Mouse (Mus musculus) forebrain, embryonic 14.5 days (tissue): Measurements from ENCODE around the gene Myof. TPM values are rescaled to one million over a fixed set of nuclear protein-coding genes. Genes with fewer than 3 reads are reported as not detected.

Experiments
- ATAC-seq: fragments of 200-750 bp; cut with Nextera tagmentation; 2 replicates; pipeline ENCODE4 v1.8.0; 2017; ENCODE audit warnings: mild to moderate bottlenecking, moderate library complexity
- DNase-seq: peaks from one replicate; pipeline ENCODE4 v3.0.0-alpha.2; 2015; ENCODE audit warnings: low spot score
- H3K27ac ChIP-seq: fragments of 300-500 bp; sonication (generic); 2 replicates; pipeline ENCODE4 v1.5.1; 2014; ENCODE audit warnings: low read depth, mild to moderate bottlenecking, control low read depth, low read length, moderate library complexity
- H3K27me3 ChIP-seq: fragments of 300-500 bp; sonication (generic); replicated peaks from 2 replicates; pipeline ENCODE4 v1.6.1; 2014; ENCODE audit warnings: low read length, control low read depth, mixed read lengths; ENCODE audit not compliant: control insufficient read depth, insufficient read depth
- H3K36me3 ChIP-seq: fragments of 300-500 bp; sonication (generic); 2 replicates; pipeline ENCODE4 v1.6.1; 2014; ENCODE audit warnings: low read length, control low read depth; ENCODE audit not compliant: control insufficient read depth, insufficient read depth
- H3K4me1 ChIP-seq: fragments of 300-500 bp; sonication (generic); 2 replicates; pipeline ENCODE4 v1.6.1; 2014; ENCODE audit warnings: antibody characterized with exemption, low read length, control low read depth; ENCODE audit not compliant: control insufficient read depth, insufficient read depth
- H3K4me2 ChIP-seq: fragments of 300-500 bp; sonication (generic); 2 replicates; pipeline ENCODE4 v1.6.1; 2014; ENCODE audit warnings: mild to moderate bottlenecking, control low read depth, low read length
- H3K4me3 ChIP-seq: fragments of 300-500 bp; sonication (generic); 2 replicates; pipeline ENCODE4 v1.5.1; 2014; ENCODE audit warnings: low read depth, low read length, control low read depth
- H3K9ac ChIP-seq: fragments of 300-500 bp; sonication (generic); 2 replicates; pipeline ENCODE4 v1.6.1; 2014; ENCODE audit warnings: mild to moderate bottlenecking, low read length, control low read depth, moderate library complexity
- H3K9me3 ChIP-seq: fragments of 300-500 bp; sonication (generic); replicated peaks from 2 replicates; pipeline ENCODE4 v1.6.1; 2016; ENCODE audit warnings: low read length, control low read depth, mixed read lengths; ENCODE audit not compliant: control insufficient read depth
- WGBS: fragments of 180-500 bp; shearing (Covaris S2); extraction: QIAGEN DNeasy Blood & Tissue Kit; methylation state at CpG from one replicate; pipeline ENCODE4 v1.1.7; 2014; 5-methylcytosine and 5-hydroxymethylcytosine counted together
- polyA plus RNA-seq: library from polyadenylated mRNA; unstranded; fragments of >200 nt; fragmentation: Nextera tagmentation; extraction: Ambion mirVana; gene quantifications from 2 replicates; pipeline ENCODE4 v1.2.1, GENCODE M21; 2014

Gene Myof
- polyA plus RNA-seq, 1 experiment from 2014 or later: 1.4 TPM

DNA sequence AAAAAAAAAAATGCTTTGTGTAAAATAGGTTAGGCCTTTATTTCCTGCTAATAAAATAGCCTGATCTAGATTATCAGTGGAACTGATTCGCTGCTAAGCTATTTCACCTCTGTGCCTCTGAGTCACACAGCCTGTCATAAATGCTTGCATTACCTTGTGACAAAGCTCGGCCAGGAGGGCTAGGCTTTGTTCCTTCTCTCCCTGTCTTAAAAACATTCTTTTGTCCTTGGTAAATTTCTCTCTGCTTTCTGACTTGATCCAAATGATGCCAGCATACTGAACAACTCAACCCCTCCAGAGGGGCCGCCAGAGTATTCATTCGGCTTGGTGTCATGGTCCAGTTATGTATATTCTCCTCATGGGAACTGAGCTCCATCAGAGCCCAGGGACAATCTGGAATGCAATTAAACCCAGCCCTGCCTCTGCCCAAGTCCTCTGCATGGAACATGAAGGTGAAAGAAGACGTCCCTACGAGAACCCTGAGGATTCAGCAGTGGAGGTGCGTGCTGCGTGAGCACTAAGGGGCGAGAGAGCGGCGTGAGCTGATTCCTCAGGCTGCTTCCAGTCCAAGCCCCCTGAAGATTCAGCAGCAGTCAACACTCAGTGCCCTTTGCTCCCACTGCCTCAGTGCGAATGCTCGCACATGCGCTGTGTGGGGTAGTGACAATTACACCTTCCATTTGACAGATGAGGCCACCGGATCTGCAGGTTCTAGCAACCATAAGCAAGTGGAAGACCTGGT, 10.2 kb downstream of the Myof start:
- Histone ChIP-seq H3K4me2 (no peak overlapping the region), H3K27ac (no peak overlapping the region), H3K27me3 (no peaks in the 10 kb centered on the region), H3K36me3 (no peaks in the 10 kb centered on the region), H3K9me3 (no peaks in the 10 kb centered on the region), H3K4me1 (no peaks in the 10 kb centered on the region), H3K9ac (no peak overlapping the region), H3K4me3 (no peak overlapping the region)
- ATAC-seq (no peak), DNase-seq (no peak)
- WGBS: 84% methylated on average over 15 of the region's 15 CpGs

DNA sequence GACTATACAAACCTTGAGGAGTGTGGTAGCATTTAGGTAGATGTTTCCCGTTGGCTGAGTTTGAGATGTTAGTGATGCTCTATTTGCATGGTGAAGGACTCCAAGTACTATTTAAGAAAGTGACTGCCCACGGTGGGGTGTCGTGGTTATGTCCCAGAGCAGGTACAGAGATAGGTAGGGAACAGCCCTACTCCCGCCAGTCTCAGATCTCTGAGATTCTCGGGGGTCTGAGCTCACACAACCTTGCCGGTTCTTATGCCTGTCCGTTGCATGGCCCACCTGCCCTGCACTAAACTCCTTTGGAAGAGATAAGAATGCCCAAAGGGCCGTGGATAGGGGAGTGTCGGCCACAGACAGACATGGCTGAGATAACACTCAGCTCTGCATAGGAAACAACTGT, 12.2 kb downstream of the Myof start:
- WGBS: 74% methylated on average over 9 of the region's 9 CpGs

DNA sequence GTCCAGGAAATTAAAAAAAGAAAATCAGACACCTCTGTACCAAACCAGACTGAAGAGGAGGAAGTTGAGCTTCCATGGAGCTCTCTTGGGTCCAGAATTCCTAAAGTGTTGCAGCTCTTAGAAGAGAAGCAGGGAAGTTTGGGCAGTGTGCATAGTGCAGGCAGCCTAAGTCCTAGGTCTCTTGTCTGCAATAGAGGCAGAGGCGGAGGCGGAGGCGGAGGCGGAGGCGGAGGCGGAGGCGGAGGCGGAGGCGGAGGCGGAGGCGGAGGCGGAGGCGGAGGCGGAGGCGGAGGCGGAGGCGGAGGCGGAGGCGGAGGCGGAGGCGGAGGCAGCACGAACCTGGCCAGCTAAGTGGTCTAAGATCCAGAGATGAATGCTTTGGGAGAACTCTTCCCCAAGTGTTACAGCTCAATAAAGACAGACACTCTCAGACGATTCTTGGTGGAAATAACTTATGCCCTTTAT, 12.7 kb downstream of the Myof start:
- peak; percentile 77; the same call in 1 of the 2 replicates for ATAC-seq
- 3% methylated on average over 10 of the region's 23 CpGs for WGBS
- peak; percentile 41 for DNase-seq

More for the DNA sequence above, 12.2 kb downstream of the Myof start:
- no peak overlapping the region for H3K27ac ChIP-seq
- H3K4me3 ChIP-seq: no peak overlapping the region
- no peaks in the 10 kb centered on the region for H3K4me1 ChIP-seq
- H3K36me3 ChIP-seq: no peaks in the 10 kb centered on the region
- no peaks in the 10 kb centered on the region for H3K9me3 ChIP-seq
- H3K4me2 ChIP-seq: no peak overlapping the region
- ATAC-seq (0 out of 2 replicates have a peak, but pooled peaks have one; percentile 7), DNase-seq (no peak)
- no peak overlapping the region for H3K9ac ChIP-seq
- H3K27me3 ChIP-seq: no peaks in the 10 kb centered on the region

DNA sequence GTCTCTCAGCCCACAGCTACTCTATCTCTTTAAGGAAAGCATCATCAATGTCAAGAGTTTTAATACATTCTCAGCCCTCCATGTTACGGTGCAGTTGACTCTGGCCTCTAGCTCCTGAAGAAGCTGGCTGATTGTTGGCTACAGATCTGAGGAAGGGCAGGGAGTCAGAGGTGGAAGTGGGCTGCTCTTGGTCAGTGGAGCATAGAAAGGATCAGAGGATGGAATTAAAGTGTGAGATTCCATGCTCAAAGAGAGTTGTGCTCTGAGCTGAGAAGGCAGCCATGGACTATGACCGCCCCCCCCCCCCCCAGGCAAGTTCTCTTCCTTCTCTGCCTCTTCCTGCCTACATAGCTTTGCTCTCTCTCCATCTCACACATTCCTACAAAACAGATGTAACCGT, 13.5 kb downstream of the Myof start:
- H3K4me2 ChIP-seq: no peak overlapping the region
- H3K4me3 ChIP-seq: no peak overlapping the region
- 76% methylated on average over 3 of the region's 3 CpGs for WGBS
- no peaks in the 10 kb centered on the region for H3K4me1 ChIP-seq
- H3K9me3 ChIP-seq: no peaks in the 10 kb centered on the region
- no peaks in the 10 kb centered on the region for H3K36me3 ChIP-seq
- no peak for DNase-seq
- H3K9ac ChIP-seq: no peak overlapping the region
- no peak for ATAC-seq
- no peaks in the 10 kb centered on the region for H3K27me3 ChIP-seq
- no peak overlapping the region for H3K27ac ChIP-seq

More for the DNA sequence above, 12.7 kb downstream of the Myof start:
- H3K4me3 ChIP-seq: no peak overlapping the region
- H3K27ac ChIP-seq: no peak overlapping the region
- no peak overlapping the region for H3K9ac ChIP-seq
- H3K36me3 ChIP-seq: no peaks in the 10 kb centered on the region
- H3K4me2 ChIP-seq: no peak overlapping the region
- H3K27me3 ChIP-seq: no peaks in the 10 kb centered on the region
- H3K4me1 ChIP-seq: no peaks in the 10 kb centered on the region
- H3K9me3 ChIP-seq: no peaks in the 10 kb centered on the region

DNA sequence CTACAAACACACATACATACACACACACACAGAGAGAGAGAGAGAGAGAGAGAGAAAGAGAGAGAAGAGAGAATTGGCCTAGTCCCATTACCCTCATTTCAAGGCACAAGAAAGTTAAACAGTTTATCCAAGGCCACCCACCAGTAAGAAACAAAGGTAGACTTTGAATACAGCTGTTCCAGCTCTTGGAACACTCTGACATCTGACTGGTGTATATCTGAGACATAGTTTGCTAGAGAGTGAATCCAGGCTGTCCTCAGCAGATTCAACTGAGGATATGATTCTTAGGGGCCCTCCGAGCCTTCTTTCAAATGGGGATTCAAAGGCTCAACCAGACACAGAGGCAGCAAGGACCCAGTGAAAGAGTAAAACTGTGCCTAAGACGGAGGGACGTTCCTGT, 14.1 kb downstream of the Myof start:
- DNase-seq (no peak), ATAC-seq (no peak)
- no peaks in the 10 kb centered on the region for H3K27me3 ChIP-seq
- H3K27ac ChIP-seq: no peak overlapping the region
- H3K36me3 ChIP-seq: no peaks in the 10 kb centered on the region
- no peak overlapping the region for H3K4me3 ChIP-seq
- H3K9ac ChIP-seq: no peak overlapping the region
- WGBS: 82% methylated on average over 3 of the region's 3 CpGs
- no peak overlapping the region for H3K4me2 ChIP-seq
- no peaks in the 10 kb centered on the region for H3K4me1 ChIP-seq
- H3K9me3 ChIP-seq: no peaks in the 10 kb centered on the region

DNA sequence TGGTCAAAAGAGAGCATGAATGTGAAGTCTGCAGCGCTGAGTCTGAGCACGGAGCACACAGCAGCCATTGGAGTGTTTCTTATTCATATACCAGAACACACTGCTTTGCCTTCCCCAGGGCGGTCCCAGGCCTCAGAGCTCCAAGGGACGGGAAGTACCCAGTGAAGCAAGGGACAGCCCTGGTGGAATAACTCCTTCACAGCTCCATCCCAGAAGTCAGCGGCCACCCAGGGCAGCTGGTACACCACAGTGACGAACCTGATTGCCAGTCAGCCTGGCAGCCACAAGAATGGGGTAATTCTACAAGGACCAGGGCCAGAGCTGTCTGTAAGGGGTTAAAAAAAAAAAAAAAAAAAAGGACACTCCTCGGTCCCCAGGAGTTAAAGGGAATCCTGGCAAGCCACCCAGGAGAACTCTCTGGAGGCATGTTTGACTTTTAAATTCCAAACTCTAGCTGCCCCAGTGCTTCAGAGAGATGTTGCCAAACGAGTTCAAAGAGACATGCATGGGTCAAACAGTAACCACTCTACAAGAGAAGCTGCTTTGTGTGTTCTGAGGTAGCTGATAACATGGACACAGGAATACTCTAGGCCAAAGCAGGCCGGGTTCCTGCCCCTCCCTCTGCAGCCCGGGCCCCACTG, 15.4 kb downstream of the Myof start:
- H3K9me3 ChIP-seq: no peaks in the 10 kb centered on the region
- no peak overlapping the region for H3K4me3 ChIP-seq
- 70% methylated on average over 10 of the region's 10 CpGs for WGBS
- no peak overlapping the region for H3K27ac ChIP-seq
- no peaks in the 10 kb centered on the region for H3K27me3 ChIP-seq
- H3K9ac ChIP-seq: no peak overlapping the region
- ATAC-seq: no peak
- no peaks in the 10 kb centered on the region for H3K4me1 ChIP-seq
- DNase-seq: no peak
- no peaks in the 10 kb centered on the region for H3K36me3 ChIP-seq
- H3K4me2 ChIP-seq: no peak overlapping the region

DNA sequence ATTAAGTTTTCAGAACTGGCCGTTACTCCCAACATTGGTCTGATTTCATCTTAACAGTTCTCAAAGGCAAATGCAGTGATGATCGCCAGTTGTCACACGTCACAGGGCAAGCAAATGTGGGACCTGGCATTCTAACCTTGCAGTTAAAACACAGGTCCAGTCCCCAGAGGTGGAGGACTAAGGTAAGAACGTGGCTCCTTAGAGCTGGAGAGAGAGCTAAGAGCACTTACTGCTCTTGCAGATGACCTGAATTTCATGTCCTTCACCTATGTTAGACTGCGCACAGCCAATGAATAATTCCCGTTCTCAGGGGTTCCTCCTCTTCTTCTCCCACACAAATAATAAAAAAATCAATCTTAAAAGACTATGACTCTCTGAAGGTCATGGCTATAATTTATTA, 16.0 kb downstream of the Myof start:
- WGBS: 89% methylated on average over 6 of the region's 6 CpGs
- no peak for DNase-seq
- no peaks in the 10 kb centered on the region for H3K27me3 ChIP-seq
- no peak for ATAC-seq
- H3K4me1 ChIP-seq: no peaks in the 10 kb centered on the region
- H3K4me3 ChIP-seq: no peak overlapping the region
- H3K27ac ChIP-seq: no peak overlapping the region
- H3K9me3 ChIP-seq: no peaks in the 10 kb centered on the region
- no peak overlapping the region for H3K4me2 ChIP-seq
- H3K9ac ChIP-seq: no peak overlapping the region
- H3K36me3 ChIP-seq: no peaks in the 10 kb centered on the region

DNA sequence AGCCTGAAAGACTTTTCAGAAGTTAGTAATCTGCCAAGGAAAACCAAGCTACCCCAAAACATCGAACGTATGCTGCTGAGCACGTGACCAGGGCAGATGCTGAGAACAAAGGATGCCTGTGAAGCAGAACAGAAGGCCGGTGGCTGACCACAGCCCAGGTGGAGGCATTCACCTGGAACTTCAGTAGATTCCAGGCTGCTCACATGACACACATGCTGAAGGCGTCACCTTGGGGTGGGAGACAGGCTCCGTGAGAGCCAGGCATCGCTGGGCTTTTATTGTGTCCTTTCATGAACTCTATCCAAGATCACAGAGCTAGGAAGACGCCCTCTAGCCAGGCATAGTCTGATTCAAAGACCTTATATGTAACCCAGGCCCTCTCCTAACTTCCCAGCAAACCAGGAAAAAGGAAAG, 17.2 kb downstream of the Myof start:
- Histone ChIP-seq H3K9ac (no peak overlapping the region), H3K27ac (no peak overlapping the region), H3K4me2 (no peak overlapping the region), H3K36me3 (no peaks in the 10 kb centered on the region), H3K4me1 (no peaks in the 10 kb centered on the region), H3K27me3 (no peaks in the 10 kb centered on the region), H3K9me3 (no peaks in the 10 kb centered on the region), H3K4me3 (no peak overlapping the region)
- ATAC-seq (no peak), DNase-seq (no peak)
- WGBS: 74% methylated on average over 8 of the region's 8 CpGs
